Mouse (Mus musculus) midbrain, embryonic 13.5 days (tissue): Measurements from ENCODE around the gene Glcci1. TPM values are rescaled to one million over a fixed set of nuclear protein-coding genes. Genes with fewer than 3 reads are reported as not detected.

Experiments
- ATAC-seq: fragments of 200-750 bp; cut with Nextera tagmentation; 2 replicates; pipeline ENCODE4 v1.8.0; 2017; ENCODE audit warnings: mild to moderate bottlenecking, moderate TSS enrichment, moderate library complexity
- H3K27ac ChIP-seq: fragments of 300-500 bp; sonication (generic); 2 replicates; pipeline ENCODE4 v1.5.1; 2015; ENCODE audit warnings: inconsistent platforms, mild to moderate bottlenecking, moderate library complexity
- H3K27me3 ChIP-seq: fragments of 300-500 bp; sonication (generic); 2 replicates; pipeline ENCODE4 v1.6.1; 2015; ENCODE audit warnings: mild to moderate bottlenecking, inconsistent platforms
- H3K36me3 ChIP-seq: fragments of 300-500 bp; sonication (generic); 2 replicates; pipeline ENCODE4 v1.6.1; 2015; ENCODE audit warnings: mild to moderate bottlenecking, inconsistent platforms
- H3K4me1 ChIP-seq: fragments of 300-500 bp; sonication (generic); replicated peaks from 2 replicates; pipeline ENCODE4 v1.6.1; 2015; ENCODE audit warnings: inconsistent platforms
- H3K4me2 ChIP-seq: fragments of 300-500 bp; sonication (generic); replicated peaks from 2 replicates; pipeline ENCODE4 v1.6.1; 2015; ENCODE audit warnings: moderate library complexity, mild to moderate bottlenecking, inconsistent platforms
- H3K4me3 ChIP-seq: fragments of 300-500 bp; sonication (generic); replicated peaks from 2 replicates; pipeline ENCODE4 v1.5.1; 2015; ENCODE audit warnings: mild to moderate bottlenecking, inconsistent platforms
- H3K9ac ChIP-seq: fragments of 300-500 bp; sonication (generic); replicated peaks from 2 replicates; pipeline ENCODE4 v1.6.1; 2015; ENCODE audit warnings: mild to moderate bottlenecking, inconsistent platforms
- H3K9me3 ChIP-seq: fragments of 300-500 bp; sonication (generic); 2 replicates; pipeline ENCODE4 v1.6.1; 2016; ENCODE audit warnings: mild to moderate bottlenecking, inconsistent platforms
- WGBS: fragments of 180-500 bp; shearing (Covaris S2); methylation state at CpG from one replicate; pipeline ENCODE4 v1.1.7; 2015; 5-methylcytosine and 5-hydroxymethylcytosine counted together
- polyA plus RNA-seq: library from polyadenylated mRNA; unstranded; fragments of >200 nt; fragmentation: Nextera tagmentation; extraction: Ambion mirVana; gene quantifications from 2 replicates; pipeline ENCODE4 v1.2.1, GENCODE M21; 2015

Gene Glcci1
- polyA plus RNA-seq, 1 experiment from 2014 or later: 14.6 TPM

GRCm38 (mm10) chr6:8497234-8497867 is 12.0 kb upstream of the Glcci1 start:
- Histone ChIP-seq H3K9ac (no peak overlapping the region), H3K36me3 (no peaks in the 10 kb centered on the region), H3K4me2 (no peak overlapping the region), H3K9me3 (0 out of 2 replicates have a peak, but pooled peaks cover 3% of the 10 kb centered on the region), H3K27ac (no peak overlapping the region), H3K4me3 (no peak overlapping the region), H3K4me1 (no peaks in the 10 kb centered on the region), H3K27me3 (no peaks in the 10 kb centered on the region)
- ATAC-seq: no peak
- WGBS: 80% methylated on average over 6 of the region's 6 CpGs

- no peak for ATAC-seq
- WGBS: 84% methylated on average over 6 of the region's 6 CpGs
- Histone ChIP-seq H3K9ac (no peak overlapping the region), H3K4me3 (no peak overlapping the region), H3K9me3 (0 out of 2 replicates have a peak, but pooled peaks cover 3% of the 10 kb centered on the region), H3K27me3 (no peaks in the 10 kb centered on the region), H3K4me1 (no peaks in the 10 kb centered on the region), H3K36me3 (no peaks in the 10 kb centered on the region), H3K27ac (no peak overlapping the region), H3K4me2 (no peak overlapping the region)
Measured at GRCm38 (mm10) chr6:8497868-8498257, 11.5 kb upstream of the Glcci1 start.

DNA sequence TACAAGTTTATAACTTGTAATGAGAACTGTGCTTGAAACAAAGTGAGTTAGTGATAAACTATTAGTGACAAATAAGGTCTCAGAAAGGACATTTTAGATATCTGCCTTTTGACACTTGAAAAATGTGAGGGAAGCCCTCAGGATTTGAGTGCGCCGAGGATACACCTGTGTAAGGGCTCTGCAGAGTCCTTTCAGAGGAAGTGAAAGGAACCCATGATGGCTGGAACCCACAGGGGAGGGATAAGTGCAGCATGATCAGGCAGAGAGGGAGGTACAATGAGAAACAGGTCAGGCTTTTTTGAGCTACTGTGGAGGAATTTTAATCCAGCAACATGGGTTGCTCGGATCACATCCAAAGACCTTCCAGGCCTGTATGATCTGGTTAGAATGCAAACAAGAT is 10.4 kb upstream of the Glcci1 start:
- 88% methylated on average over 3 of the region's 3 CpGs for WGBS
- Histone ChIP-seq H3K27ac (no peak overlapping the region), H3K4me1 (no peaks in the 10 kb centered on the region), H3K4me3 (no peak overlapping the region), H3K27me3 (no peaks in the 10 kb centered on the region), H3K36me3 (no peaks in the 10 kb centered on the region), H3K4me2 (no peak overlapping the region), H3K9me3 (0 out of 2 replicates have a peak, but pooled peaks cover 3% of the 10 kb centered on the region), H3K9ac (no peak overlapping the region)
- no peak for ATAC-seq

DNA sequence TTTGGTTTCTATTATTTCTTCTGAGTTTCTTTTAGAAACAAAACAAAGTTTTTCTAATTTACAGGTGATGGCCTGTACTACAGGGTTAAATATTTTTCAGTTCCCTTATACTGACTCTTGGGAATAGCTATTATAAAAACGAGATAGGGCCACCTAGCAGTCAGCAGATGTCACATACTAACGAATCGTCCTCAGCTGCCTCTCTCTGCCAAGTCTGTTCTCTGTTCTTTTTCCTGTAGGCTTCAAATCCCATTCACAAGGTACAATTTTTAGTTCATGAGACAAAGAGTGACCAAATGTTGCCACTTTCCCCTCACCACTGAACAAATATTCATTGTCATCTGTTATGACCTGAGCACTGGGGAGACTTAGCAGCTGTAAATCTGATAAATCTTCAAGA is 5.4 kb upstream of the Glcci1 start:
- H3K27me3 ChIP-seq: no peaks in the 10 kb centered on the region
- no peak overlapping the region for H3K4me2 ChIP-seq
- H3K27ac ChIP-seq: no peak overlapping the region
- 0 out of 2 replicates have a peak, but pooled peaks cover 3% of the 10 kb centered on the region for H3K9me3 ChIP-seq
- peaks cover 7% of the 10 kb centered on the region for H3K4me1 ChIP-seq
- ATAC-seq: no peak
- H3K36me3 ChIP-seq: no peaks in the 10 kb centered on the region
- no peak overlapping the region for H3K9ac ChIP-seq
- WGBS: 31% methylated on average over 3 of the region's 3 CpGs
- H3K4me3 ChIP-seq: no peak overlapping the region

DNA sequence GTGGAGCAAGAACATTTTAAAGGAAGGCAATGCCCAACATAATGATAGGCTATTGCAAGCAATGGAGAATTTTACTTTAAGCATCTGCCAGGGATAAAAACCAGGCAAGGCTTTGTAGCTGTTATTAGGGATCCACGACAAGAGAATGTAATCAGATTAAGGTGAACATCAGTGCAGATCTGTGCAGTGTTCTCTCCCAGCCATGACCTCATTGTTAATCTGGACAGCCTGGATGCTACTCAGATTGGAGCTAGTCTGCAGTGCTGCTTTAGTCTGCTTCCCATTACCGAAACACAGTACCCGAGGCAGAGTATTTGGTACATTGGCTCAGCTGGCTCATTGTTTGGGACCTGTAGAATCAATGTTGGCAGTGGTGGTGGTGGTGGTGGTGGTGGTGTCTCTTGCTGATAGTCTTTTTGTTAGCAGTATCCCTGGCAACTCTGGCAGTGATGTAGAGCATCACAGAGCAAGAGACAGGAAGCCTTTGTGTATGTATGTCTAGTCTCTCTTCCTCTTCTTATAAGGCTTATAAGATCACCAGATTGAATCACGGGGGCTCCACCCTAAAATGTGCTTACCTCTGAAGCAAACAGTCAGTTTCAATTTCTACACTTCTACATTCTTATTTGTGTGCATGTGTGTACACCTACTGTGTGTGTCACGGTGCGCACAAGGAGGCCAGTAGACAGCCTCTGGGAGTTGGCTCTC is 4.7 kb upstream of the Glcci1 start:
- H3K27me3 ChIP-seq: no peaks in the 10 kb centered on the region

DNA sequence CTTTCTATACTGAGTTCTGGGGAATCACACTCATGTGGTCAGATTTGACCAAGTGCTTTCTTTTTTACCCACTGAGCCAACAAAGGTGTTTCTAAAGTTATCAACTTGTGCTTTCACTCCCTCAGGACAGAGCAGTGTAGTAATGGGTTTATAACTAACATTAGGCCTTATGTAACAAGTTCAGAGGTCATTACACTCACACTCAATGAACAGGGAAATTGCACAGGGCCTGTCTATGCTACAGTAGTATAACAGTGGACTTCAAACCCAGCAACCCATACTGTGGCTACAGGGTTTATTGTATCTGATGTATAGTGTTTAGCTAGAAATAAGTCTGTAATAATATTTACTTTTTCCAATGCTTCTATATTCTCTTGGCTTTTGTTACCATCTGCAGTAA is 2.8 kb upstream of the Glcci1 start:
- H3K4me2 ChIP-seq: no peak overlapping the region
- H3K27me3 ChIP-seq: no peaks in the 10 kb centered on the region
- no peak overlapping the region for H3K27ac ChIP-seq
- H3K36me3 ChIP-seq: no peaks in the 10 kb centered on the region
- no peak for ATAC-seq
- H3K4me1 ChIP-seq: peaks cover 13% of the 10 kb centered on the region
- H3K9ac ChIP-seq: no peak overlapping the region
- H3K9me3 ChIP-seq: no peaks in the 10 kb centered on the region
- no peak overlapping the region for H3K4me3 ChIP-seq

More for the DNA sequence above, 4.7 kb upstream of the Glcci1 start:
- 80% methylated on average over 6 of the region's 6 CpGs for WGBS
- H3K9me3 ChIP-seq: 0 out of 2 replicates have a peak, but pooled peaks cover 3% of the 10 kb centered on the region
- no peaks in the 10 kb centered on the region for H3K36me3 ChIP-seq
- no peak for ATAC-seq
- no peak overlapping the region for H3K4me3 ChIP-seq
- H3K4me1 ChIP-seq: peaks cover 7% of the 10 kb centered on the region
- H3K4me2 ChIP-seq: no peak overlapping the region
- no peak overlapping the region for H3K27ac ChIP-seq
- H3K9ac ChIP-seq: no peak overlapping the region

DNA sequence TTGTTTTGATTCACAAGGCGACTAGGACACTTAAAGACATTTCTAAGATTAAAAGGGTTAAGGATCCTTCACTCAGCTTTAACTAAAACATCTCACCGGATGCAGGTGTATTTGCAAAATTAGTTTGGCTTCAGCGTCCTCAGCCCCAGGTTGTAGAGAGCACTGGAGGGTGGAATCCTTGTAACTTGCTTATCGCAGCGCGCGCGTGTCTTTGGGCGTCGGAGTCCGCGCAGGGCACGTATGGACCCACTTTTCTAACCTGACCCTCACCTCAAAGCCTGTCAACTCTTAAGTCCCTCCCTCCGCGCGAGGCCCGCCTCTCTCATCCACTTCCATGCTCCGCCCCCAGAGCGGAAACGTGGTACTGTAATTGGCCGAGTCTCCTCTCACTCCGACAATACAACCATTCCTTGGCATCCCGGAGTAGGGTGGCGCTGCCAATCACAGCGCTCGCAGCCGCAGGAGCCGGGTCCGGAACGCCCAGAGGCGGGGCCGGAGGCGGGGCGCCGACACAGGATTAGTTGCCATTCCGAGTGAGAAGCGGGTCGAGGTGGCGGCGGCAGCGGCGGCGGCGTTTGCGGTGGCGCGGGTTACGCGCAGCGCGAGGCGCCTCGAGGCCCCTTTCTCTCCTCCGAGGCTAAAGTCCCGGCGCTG is 390 bp upstream of the Glcci1 start:
- Histone ChIP-seq H3K9ac (peak overlapping the region; percentile 98), H3K4me3 (peak overlapping the region; percentile 99), H3K4me1 (peaks cover 32% of the 10 kb centered on the region), H3K27ac (peak overlapping the region; percentile 100), H3K4me2 (peak overlapping the region; percentile 80), H3K9me3 (no peaks in the 10 kb centered on the region), H3K27me3 (no peaks in the 10 kb centered on the region), H3K36me3 (no peaks in the 10 kb centered on the region)
- WGBS: under 1% methylated on average over 53 of the region's 56 CpGs
- ATAC-seq: peak; percentile 98

- Histone ChIP-seq H3K4me3 (peak overlapping the region; percentile 99), H3K9ac (peak overlapping the region; percentile 98), H3K27me3 (no peaks in the 10 kb centered on the region), H3K4me2 (peak overlapping the region; percentile 80), H3K9me3 (no peaks in the 10 kb centered on the region), H3K27ac (peak overlapping the region; percentile 100), H3K4me1 (peaks cover 32% of the 10 kb centered on the region), H3K36me3 (no peaks in the 10 kb centered on the region)
- no peak for ATAC-seq
- under 1% methylated on average over 42 of the region's 73 CpGs for WGBS
Measured at GRCm38 (mm10) chr6:8509961-8510863, 812 bp downstream of the Glcci1 start.

- peak overlapping the region; percentile 100 for H3K27ac ChIP-seq
- peak overlapping the region; percentile 80 for H3K4me2 ChIP-seq
- ATAC-seq: no peak
- H3K9ac ChIP-seq: peak overlapping the region; percentile 98
- H3K36me3 ChIP-seq: no peaks in the 10 kb centered on the region
- H3K4me3 ChIP-seq: peak overlapping the region; percentile 99
- peaks cover 32% of the 10 kb centered on the region for H3K4me1 ChIP-seq
- H3K9me3 ChIP-seq: no peaks in the 10 kb centered on the region
- WGBS: 4% methylated on average over 7 of the region's 7 CpGs
- no peaks in the 10 kb centered on the region for H3K27me3 ChIP-seq
Measured at GRCm38 (mm10) chr6:8510864-8511428, 1.5 kb downstream of the Glcci1 start.

DNA sequence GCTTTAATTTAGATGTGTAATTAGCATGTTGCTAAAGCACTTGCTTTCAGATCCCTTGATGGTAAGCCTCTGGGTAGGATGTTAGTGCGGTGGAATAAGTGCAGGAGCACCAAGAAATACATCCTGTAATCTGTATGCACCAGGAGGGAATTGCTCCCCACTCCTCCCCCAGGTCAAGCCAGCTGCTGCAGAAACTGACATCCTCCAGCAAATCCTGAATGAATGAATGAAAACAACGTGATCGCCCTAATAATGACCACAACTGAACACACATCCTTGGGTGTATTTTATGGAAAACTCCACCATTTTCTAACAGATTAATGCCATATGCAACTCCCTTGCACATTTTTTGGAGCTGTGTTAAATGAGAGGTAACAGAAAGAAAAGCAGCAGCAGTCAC is 2.0 kb downstream of the Glcci1 start:
- WGBS: 2% methylated on average over 3 of the region's 3 CpGs
- H3K27ac ChIP-seq: peak overlapping the region; percentile 100
- ATAC-seq: no peak

DNA sequence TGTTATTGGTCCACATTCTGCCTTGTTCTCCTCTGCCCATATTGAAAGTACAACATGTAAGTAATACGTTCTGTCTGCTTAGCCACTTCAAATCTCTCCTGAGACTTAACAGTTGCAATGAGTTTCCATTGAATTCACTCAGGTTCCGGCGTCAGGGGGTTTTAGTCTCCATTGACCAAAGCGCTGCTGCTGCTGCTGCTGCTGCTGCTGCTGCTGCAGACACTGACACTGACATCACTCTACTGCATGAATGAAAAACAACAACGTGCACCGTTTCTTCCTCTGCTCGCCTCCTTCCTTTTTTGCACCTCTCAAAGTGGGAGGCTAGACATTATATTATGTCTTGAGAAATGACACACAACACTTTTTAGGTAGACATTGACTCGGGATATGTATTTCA is 3.0 kb downstream of the Glcci1 start:
- Histone ChIP-seq H3K9me3 (no peaks in the 10 kb centered on the region), H3K27ac (peak overlapping the region; percentile 54), H3K9ac (peak overlapping the region; percentile 98), H3K4me3 (peak overlapping the region; percentile 99), H3K4me2 (peak overlapping the region; percentile 80), H3K4me1 (peaks cover 32% of the 10 kb centered on the region), H3K27me3 (no peaks in the 10 kb centered on the region), H3K36me3 (no peaks in the 10 kb centered on the region)
- 10% methylated on average over 8 of the region's 8 CpGs for WGBS
- no peak for ATAC-seq

More for the DNA sequence above, 2.0 kb downstream of the Glcci1 start:
- peaks cover 32% of the 10 kb centered on the region for H3K4me1 ChIP-seq
- no peaks in the 10 kb centered on the region for H3K27me3 ChIP-seq
- H3K4me3 ChIP-seq: peak overlapping the region; percentile 99
- no peaks in the 10 kb centered on the region for H3K9me3 ChIP-seq
- no peaks in the 10 kb centered on the region for H3K36me3 ChIP-seq
- peak overlapping the region; percentile 98 for H3K9ac ChIP-seq
- H3K4me2 ChIP-seq: peak overlapping the region; percentile 80
